Mouse (Mus musculus) neural tube, embryonic 12.5 days (tissue): ENCODE data around the gene Tmem247. TPM values are rescaled to one million over a fixed set of nuclear protein-coding genes. Genes with fewer than 3 reads are reported as not detected.

Experiments
- ATAC-seq: fragments of 200-750 bp; cut with Nextera tagmentation; 2 replicates; pipeline ENCODE4 v1.8.0; 2017; ENCODE audit warnings: low read depth, mild to moderate bottlenecking, moderate TSS enrichment, moderate library complexity; ENCODE audit not compliant: low FRiP score
- H3K27ac ChIP-seq: fragments of 300-500 bp; sonication (generic); 2 replicates; pipeline ENCODE4 v1.5.1; 2016
- H3K27me3 ChIP-seq: fragments of 300-500 bp; sonication (generic); replicated peaks from 2 replicates; pipeline ENCODE4 v1.6.1; 2016; ENCODE audit warnings: mild to moderate bottlenecking
- H3K36me3 ChIP-seq: fragments of 300-500 bp; sonication (generic); 2 replicates; pipeline ENCODE4 v1.6.1; 2016; ENCODE audit warnings: mild to moderate bottlenecking
- H3K4me1 ChIP-seq: fragments of 300-500 bp; sonication (generic); 2 replicates; pipeline ENCODE4 v1.6.1; 2016
- H3K4me2 ChIP-seq: fragments of 300-500 bp; sonication (generic); replicated peaks from 2 replicates; pipeline ENCODE4 v1.6.1; 2016; ENCODE audit warnings: mild to moderate bottlenecking
- H3K4me3 ChIP-seq: fragments of 300-500 bp; sonication (generic); 2 replicates; pipeline ENCODE4 v1.5.1; 2016
- H3K9ac ChIP-seq: fragments of 300-500 bp; sonication (generic); 2 replicates; pipeline ENCODE4 v1.6.1; 2016; ENCODE audit warnings: mild to moderate bottlenecking
- H3K9me3 ChIP-seq: fragments of 300-500 bp; sonication (generic); 2 replicates; pipeline ENCODE4 v1.6.1; 2016; ENCODE audit warnings: mild to moderate bottlenecking
- WGBS: fragments of 180-500 bp; shearing (Covaris S2); methylation state at CpG from one replicate; pipeline ENCODE4 v1.1.7; 2016; 5-methylcytosine and 5-hydroxymethylcytosine counted together
- polyA plus RNA-seq: library from polyadenylated mRNA; unstranded; fragments of >200 nt; fragmentation: Nextera tagmentation; extraction: Ambion mirVana; gene quantifications from 2 replicates; pipeline ENCODE4 v1.2.1, GENCODE M21; 2016

Gene Tmem247
- not detected in 2 replicates for polyA plus RNA-seq

DNA sequence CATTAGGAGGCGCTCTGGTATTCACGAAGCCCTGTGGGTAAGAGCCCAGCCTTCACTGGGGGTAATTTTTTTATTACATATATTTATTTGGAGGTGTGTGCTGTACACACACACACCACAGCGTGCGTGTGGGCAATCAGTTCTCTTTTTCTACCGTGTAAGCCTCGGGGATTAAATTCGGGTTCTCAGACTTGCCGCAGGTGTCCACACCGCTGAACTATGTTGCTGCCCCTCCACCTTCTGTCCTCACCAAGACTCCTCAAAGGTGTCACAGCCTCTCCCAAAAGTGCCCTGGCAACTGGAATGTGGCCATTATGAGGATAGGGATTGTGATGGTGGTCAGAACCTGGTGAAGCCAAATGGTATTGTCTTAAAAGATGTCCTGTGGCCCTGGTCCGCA is at the start of gene Tmem247:
Gene Tmem247, plus strand, starts transcription at position 301 of the 400 bp plus-strand sequence.
- H3K4me1 ChIP-seq = no peaks in the 10 kb centered on the region
- H3K9me3 ChIP-seq = 0 out of 2 replicates have a peak, but pooled peaks cover 3% of the 10 kb centered on the region
- H3K27ac ChIP-seq = no peak within 1 kb of the TSS
- H3K9ac ChIP-seq = no peak within 1 kb of the TSS
- no peaks in the 10 kb centered on the region for H3K27me3 ChIP-seq
- H3K4me2 ChIP-seq = no peak within 1 kb of the TSS
- no peaks in the 10 kb centered on the region for H3K36me3 ChIP-seq
- ATAC-seq = no peak
- 89% methylated on average over 10 of the region's 10 CpGs for whole genome bisulfite sequencing
- no peak within 1 kb of the TSS for H3K4me3 ChIP-seq

DNA sequence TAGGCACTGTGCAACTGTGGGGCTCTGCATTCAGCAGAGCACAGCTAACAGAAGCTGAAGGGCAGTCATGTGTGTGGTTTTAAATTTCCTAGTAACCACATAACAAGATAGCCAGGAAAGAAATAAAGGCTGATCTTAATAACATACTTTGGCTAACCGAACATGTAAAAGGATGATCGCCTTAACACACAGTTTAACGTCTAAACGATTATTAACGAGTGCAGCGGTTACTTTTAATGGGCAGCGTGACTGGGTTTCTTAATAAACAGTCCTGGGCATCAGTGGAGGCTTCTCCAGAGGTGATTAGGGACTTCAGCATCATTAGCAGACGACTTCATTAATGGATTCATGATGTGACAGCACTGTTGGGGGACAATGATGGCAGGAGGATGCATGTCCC is 46.6 kb upstream of the Tmem247 start:
- H3K36me3 ChIP-seq = no peaks in the 10 kb centered on the region
- 81% methylated on average over 8 of the region's 8 CpGs for WGBS
- H3K4me2 ChIP-seq = no peak overlapping the region
- H3K9ac ChIP-seq = no peak overlapping the region
- no peak overlapping the region for H3K27ac ChIP-seq
- no peaks in the 10 kb centered on the region for H3K9me3 ChIP-seq
- H3K27me3 ChIP-seq = no peaks in the 10 kb centered on the region
- ATAC-seq = no peak
- no peak overlapping the region for H3K4me3 ChIP-seq
- no peaks in the 10 kb centered on the region for H3K4me1 ChIP-seq

DNA sequence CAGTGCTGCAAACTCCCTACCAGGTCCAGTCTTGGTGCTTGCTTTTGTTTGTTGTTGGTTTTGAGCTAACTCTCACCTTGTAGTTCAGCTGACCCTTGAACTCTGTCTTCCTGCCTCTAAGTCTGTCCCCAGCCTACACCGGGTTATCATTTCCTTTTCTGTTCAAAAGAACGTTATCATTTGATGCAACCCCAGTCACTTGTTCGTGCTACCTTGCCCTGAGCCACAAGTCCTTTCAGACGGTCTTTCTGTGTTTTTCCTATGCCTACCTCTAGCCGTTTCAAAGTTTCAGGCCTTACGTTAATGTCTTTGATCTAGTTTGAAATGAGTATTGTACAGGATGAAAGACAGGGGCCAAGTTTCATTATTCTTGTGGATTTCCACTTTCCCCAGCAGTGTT is 44.5 kb upstream of the Tmem247 start:
- Histone ChIP-seq H3K4me2 (no peak overlapping the region), H3K36me3 (no peaks in the 10 kb centered on the region), H3K9me3 (no peaks in the 10 kb centered on the region), H3K27me3 (no peaks in the 10 kb centered on the region), H3K9ac (no peak overlapping the region), H3K4me3 (no peak overlapping the region), H3K27ac (no peak overlapping the region), H3K4me1 (no peaks in the 10 kb centered on the region)
- 82% methylated on average over 6 of the region's 6 CpGs for WGBS
- ATAC-seq = no peak

GRCm38 (mm10) chr17:86876940-86877339 is 40.2 kb upstream of the Tmem247 start:
- H3K9ac ChIP-seq = no peak overlapping the region
- no peaks in the 10 kb centered on the region for H3K9me3 ChIP-seq
- H3K4me3 ChIP-seq = no peak overlapping the region
- WGBS = 90% methylated on average over 9 of the region's 9 CpGs
- no peaks in the 10 kb centered on the region for H3K36me3 ChIP-seq
- H3K4me2 ChIP-seq = no peak overlapping the region
- no peaks in the 10 kb centered on the region for H3K27me3 ChIP-seq
- ATAC-seq = no peak
- H3K27ac ChIP-seq = no peak overlapping the region
- H3K4me1 ChIP-seq = peaks cover 8% of the 10 kb centered on the region; the same call in 1 of the 2 replicates

DNA sequence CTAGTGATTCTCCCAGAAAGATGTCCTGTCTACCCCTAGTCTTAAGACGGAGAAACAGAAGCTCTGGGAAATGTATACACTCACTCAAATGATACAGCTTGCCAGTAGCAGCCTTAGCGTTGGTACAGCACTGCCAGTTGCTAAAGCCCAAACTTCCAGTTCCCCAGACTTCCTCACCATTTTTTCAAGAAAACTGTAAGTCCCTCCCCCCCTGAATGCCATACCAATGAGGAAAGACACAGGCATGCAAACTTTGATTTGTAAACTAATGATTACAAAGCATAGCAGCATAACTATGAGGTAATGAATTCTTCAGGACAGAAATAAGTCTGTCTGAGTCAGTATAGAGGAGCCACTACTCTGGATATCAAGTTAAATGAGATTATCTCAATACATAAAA is 39.4 kb upstream of the Tmem247 start:
- Histone ChIP-seq H3K36me3 (no peaks in the 10 kb centered on the region), H3K27me3 (no peaks in the 10 kb centered on the region), H3K27ac (no peak overlapping the region), H3K9me3 (no peaks in the 10 kb centered on the region), H3K4me3 (no peak overlapping the region), H3K4me1 (peaks cover 8% of the 10 kb centered on the region; the same call in 1 of the 2 replicates), H3K4me2 (no peak overlapping the region), H3K9ac (no peak overlapping the region)
- ATAC-seq = no peak
- WGBS = 79% methylated on average over 2 of the region's 2 CpGs

- Histone ChIP-seq H3K9me3 (no peaks in the 10 kb centered on the region), H3K4me3 (no peak overlapping the region), H3K36me3 (no peaks in the 10 kb centered on the region), H3K4me2 (no peak overlapping the region), H3K27me3 (no peaks in the 10 kb centered on the region), H3K9ac (no peak overlapping the region), H3K4me1 (peaks cover 8% of the 10 kb centered on the region; the same call in 1 of the 2 replicates), H3K27ac (no peak overlapping the region)
- 58% methylated on average over 10 of the region's 10 CpGs for WGBS
- no peak for ATAC-seq
Observed at GRCm38 (mm10) chr17:86880056-86880455, 37.1 kb upstream of the Tmem247 start.

- Histone ChIP-seq H3K27ac (no peak overlapping the region), H3K27me3 (no peaks in the 10 kb centered on the region)
Observed at GRCm38 (mm10) chr17:86880461-86881044, 36.6 kb upstream of the Tmem247 start.

DNA sequence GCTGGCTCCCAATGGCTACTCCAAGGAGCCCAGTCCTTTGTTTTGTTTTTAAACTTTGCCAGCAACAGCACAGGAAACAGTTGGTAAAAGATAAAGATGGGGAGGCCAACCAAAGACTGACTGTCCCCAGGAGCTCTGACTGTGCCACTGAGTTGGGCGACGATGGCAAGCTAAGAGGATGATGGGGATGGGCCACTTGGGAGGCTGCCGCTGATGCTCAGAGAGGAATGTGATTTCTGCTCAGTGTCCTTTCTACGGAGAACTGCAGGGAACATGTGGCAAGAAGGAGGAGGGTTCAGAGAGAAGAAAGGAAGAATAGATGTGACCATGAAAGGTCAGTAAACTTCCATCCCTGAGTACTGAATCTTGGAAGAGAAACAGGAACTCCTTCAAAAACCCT is 22.0 kb upstream of the Tmem247 start:
- no peaks in the 10 kb centered on the region for H3K9me3 ChIP-seq
- no peaks in the 10 kb centered on the region for H3K36me3 ChIP-seq
- no peaks in the 10 kb centered on the region for H3K27me3 ChIP-seq
- no peak overlapping the region for H3K4me3 ChIP-seq
- no peak for ATAC-seq
- H3K4me2 ChIP-seq = no peak overlapping the region
- WGBS = 91% methylated on average over 4 of the region's 4 CpGs
- H3K4me1 ChIP-seq = no peaks in the 10 kb centered on the region
- no peak overlapping the region for H3K27ac ChIP-seq
- H3K9ac ChIP-seq = no peak overlapping the region

More at GRCm38 (mm10) chr17:86880461-86881044, 36.6 kb upstream of the Tmem247 start:
- H3K4me2 ChIP-seq = no peak overlapping the region
- no peaks in the 10 kb centered on the region for H3K9me3 ChIP-seq
- 86% methylated on average over 4 of the region's 4 CpGs for WGBS
- H3K4me1 ChIP-seq = peaks cover 8% of the 10 kb centered on the region; the same call in 1 of the 2 replicates
- no peak for ATAC-seq
- H3K4me3 ChIP-seq = no peak overlapping the region
- no peak overlapping the region for H3K9ac ChIP-seq
- no peaks in the 10 kb centered on the region for H3K36me3 ChIP-seq

- Histone ChIP-seq H3K4me1 (no peaks in the 10 kb centered on the region), H3K36me3 (no peaks in the 10 kb centered on the region), H3K27me3 (no peaks in the 10 kb centered on the region), H3K4me2 (no peak overlapping the region), H3K9me3 (no peaks in the 10 kb centered on the region), H3K9ac (no peak overlapping the region), H3K27ac (no peak overlapping the region), H3K4me3 (no peak overlapping the region)
- no peak for ATAC-seq
- WGBS = 95% methylated on average over 6 of the region's 6 CpGs
Observed at GRCm38 (mm10) chr17:86897486-86898165, 19.5 kb upstream of the Tmem247 start.

GRCm38 (mm10) chr17:86899821-86900220 is 17.3 kb upstream of the Tmem247 start:
- H3K9me3 ChIP-seq = no peaks in the 10 kb centered on the region

GRCm38 (mm10) chr17:86900564-86900963 is 16.6 kb upstream of the Tmem247 start:
- WGBS = 87% methylated on average over 5 of the region's 5 CpGs
- H3K27ac ChIP-seq = no peak overlapping the region

More at GRCm38 (mm10) chr17:86899821-86900220, 17.3 kb upstream of the Tmem247 start:
- Histone ChIP-seq H3K9ac (no peak overlapping the region), H3K27ac (no peak overlapping the region), H3K4me2 (no peak overlapping the region), H3K27me3 (no peaks in the 10 kb centered on the region), H3K36me3 (no peaks in the 10 kb centered on the region), H3K4me3 (no peak overlapping the region), H3K4me1 (peaks cover 14% of the 10 kb centered on the region)
- ATAC-seq = no peak
- WGBS = 88% methylated on average over 5 of the region's 5 CpGs

GRCm38 (mm10) chr17:86902399-86903067 is 14.6 kb upstream of the Tmem247 start:
- WGBS = 93% methylated on average over 14 of the region's 14 CpGs
- no peak overlapping the region for H3K4me2 ChIP-seq
- H3K27ac ChIP-seq = no peak overlapping the region
- no peaks in the 10 kb centered on the region for H3K36me3 ChIP-seq
- H3K4me1 ChIP-seq = peaks cover 25% of the 10 kb centered on the region
- no peak for ATAC-seq
- H3K4me3 ChIP-seq = no peak overlapping the region
- H3K27me3 ChIP-seq = no peaks in the 10 kb centered on the region
- no peaks in the 10 kb centered on the region for H3K9me3 ChIP-seq
- H3K9ac ChIP-seq = no peak overlapping the region

More at GRCm38 (mm10) chr17:86900564-86900963, 16.6 kb upstream of the Tmem247 start:
- Histone ChIP-seq H3K9ac (no peak overlapping the region), H3K9me3 (no peaks in the 10 kb centered on the region), H3K4me3 (no peak overlapping the region), H3K4me1 (peaks cover 22% of the 10 kb centered on the region), H3K27me3 (no peaks in the 10 kb centered on the region), H3K36me3 (no peaks in the 10 kb centered on the region), H3K4me2 (no peak overlapping the region)
- no peak for ATAC-seq
